Mouse (Mus musculus): ENCODE data around the gene Thnsl2. TPM values are rescaled to one million over a fixed set of nuclear protein-coding genes. Genes with fewer than 3 reads are reported as not detected.
A peak's percentile ranks its signal among the peaks of the same experiment; 100 is the strongest.

The Thnsl2 gene
- total and polyA plus RNA-seq, 3 experiments = 0.08 to 0.21 TPM; not detected in 1

GRCm38 (mm10) chr6:71172812-71173580 is 28.8 kb upstream of the Thnsl2 start:
- Histone ChIP-seq H3K4me3 (ENCODE audit: control insufficient read depth in 1 of 2, insufficient read depth in 1 of 2, low read depth in 2 of 2, low read length in 2 of 2) (no peak overlapping the region), H3K4me1 (ENCODE audit: control insufficient read depth in 1 of 2, insufficient read depth in 2 of 2, low read length in 2 of 2) (no peaks in the 10 kb centered on the region)
- TF ChIP-seq ZMIZ1 (IDR thresholded peaks at IDR 0.05; ENCODE audit: low read depth, low read length) (no peak), POLR2AphosphoS5 (IDR thresholded peaks at IDR 0.05; ENCODE audit: borderline replicate concordance, low read depth, low read length) (no peak), UBTF (IDR thresholded peaks at IDR 0.05; ENCODE audit: borderline replicate concordance, insufficient read depth, low read depth, low read length) (no peak), BHLHE40 (IDR thresholded peaks at IDR 0.05; ENCODE audit: borderline replicate concordance, low read depth, low read length) (no peak), CHD1 (IDR thresholded peaks at IDR 0.05; ENCODE audit: low read depth, low read length) (no peak), MXI1 (IDR thresholded peaks at IDR 0.05; ENCODE audit: low read depth, low read length) (no peak), MYC (IDR thresholded peaks at IDR 0.05; ENCODE audit: low read depth, low read length) (no peak), USF2 (IDR thresholded peaks at IDR 0.05; ENCODE audit: borderline replicate concordance in 1 of 2, insufficient read depth in 1 of 2, low read depth in 1 of 2, low read length in 2 of 2) (no peak), NELFE (IDR thresholded peaks at IDR 0.05; ENCODE audit: low read depth, low read length) (no peak), HCFC1 (IDR thresholded peaks at IDR 0.05; ENCODE audit: low read depth, low read length) (no peak), MYB (IDR thresholded peaks at IDR 0.05; ENCODE audit: low read depth, low read length) (no peak), MAFK (IDR thresholded peaks at IDR 0.05; ENCODE audit: borderline replicate concordance, low read depth, low read length) (no peak), CHD2 (IDR thresholded peaks at IDR 0.05; ENCODE audit: low read length) (no peak), CTCF (IDR thresholded peaks at IDR 0.05 in 2 of 3, conservative IDR thresholded peaks at IDR 0.05 in 1 of 3; ENCODE audit: control insufficient read depth in 1 of 3, insufficient read depth in 1 of 3, low read depth in 2 of 3, low read length in 3 of 3, poor library complexity in 1 of 3, severe bottlenecking in 1 of 3) (no peak), ZNF384 (IDR thresholded peaks at IDR 0.05; ENCODE audit: low read depth, low read length) (no peak), ZC3H11A (IDR thresholded peaks at IDR 0.05; ENCODE audit: low read depth, low read length) (no peak), USF1 (IDR thresholded peaks at IDR 0.05; ENCODE audit: low read depth, low read length) (no peak)

GRCm38 (mm10) chr6:71166551-71167169 is 22.4 kb upstream of the Thnsl2 start:
- H3K79me2 ChIP-seq (ENCODE audit: control insufficient read depth, insufficient read depth, low read length, poor library complexity) = no peaks in the 10 kb centered on the region
- H3K9me3 ChIP-seq (replicated peaks; ENCODE audit: insufficient read depth, low read length) = no peaks in the 10 kb centered on the region
- H3K27ac ChIP-seq (ENCODE audit: control insufficient read depth, low read depth, low read length) = no peak overlapping the region
- H3K27me3 ChIP-seq (ENCODE audit: control insufficient read depth in 1 of 2, insufficient read depth in 2 of 2, low read length in 2 of 2) = no peaks in the 10 kb centered on the region; a peak in 2 of 4 replicates
- no peak overlapping the region for H3K9ac ChIP-seq (ENCODE audit: control insufficient read depth, low read depth, low read length, poor library complexity, severe bottlenecking)
- H3K36me3 ChIP-seq (ENCODE audit: control insufficient read depth in 1 of 2, insufficient read depth in 2 of 2, low read length in 2 of 2) = no peaks in the 10 kb centered on the region
- H3K4me3 ChIP-seq (ENCODE audit: control insufficient read depth in 1 of 2, insufficient read depth in 1 of 2, low read depth in 2 of 2, low read length in 2 of 2) = no peak overlapping the region
- H3K4me1 ChIP-seq (ENCODE audit: control insufficient read depth in 1 of 2, insufficient read depth in 2 of 2, low read length in 2 of 2) = no peaks in the 10 kb centered on the region; a peak in 1 of 4 replicates
- peak; percentile 68 for DNase-seq (ENCODE audit: low read depth, low spot score)
- TF ChIP-seq RAD21 (IDR thresholded peaks at IDR 0.05; ENCODE audit: low read depth, low read length) (peak; percentile 96), TBP (IDR thresholded peaks at IDR 0.05; ENCODE audit: low read depth, low read length) (no peak), SIN3A (IDR thresholded peaks at IDR 0.05; ENCODE audit: low read length) (0 out of 2 replicates have a peak, but pooled peaks have one; percentile 30), TCF12 (IDR thresholded peaks at IDR 0.05; ENCODE audit: low read depth, low read length) (no peak), CTCF (IDR thresholded peaks at IDR 0.05 in 2 of 3, conservative IDR thresholded peaks at IDR 0.05 in 1 of 3; ENCODE audit: control insufficient read depth in 1 of 3, insufficient read depth in 1 of 3, low read depth in 2 of 3, low read length in 3 of 3, poor library complexity in 1 of 3, severe bottlenecking in 1 of 3) (peak; percentile 45 to 89 (median 46)), ZC3H11A (IDR thresholded peaks at IDR 0.05; ENCODE audit: low read depth, low read length) (peak; percentile 90), SMC3 (IDR thresholded peaks at IDR 0.05; ENCODE audit: low read depth, low read length) (peak; percentile 95), GABPA (IDR thresholded peaks at IDR 0.05; ENCODE audit: low read depth, low read length) (no peak), JUND (IDR thresholded peaks at IDR 0.05; ENCODE audit: low read depth, low read length) (no peak), POLR2A (IDR thresholded peaks at IDR 0.05; ENCODE audit: control insufficient read depth in 1 of 2, insufficient read depth in 1 of 2, low read depth in 1 of 2, low read length in 2 of 2, poor library complexity in 1 of 2) (no peak), USF1 (IDR thresholded peaks at IDR 0.05; ENCODE audit: low read depth, low read length) (peak; percentile 37; the same call in 1 of the 2 replicates)

More at GRCm38 (mm10) chr6:71172812-71173580, 28.8 kb upstream of the Thnsl2 start:
- no peak for DNase-seq (ENCODE audit: low read depth, low spot score)
- H3K36me3 ChIP-seq (ENCODE audit: control insufficient read depth in 1 of 2, insufficient read depth in 2 of 2, low read length in 2 of 2) = no peaks in the 10 kb centered on the region
- no peaks in the 10 kb centered on the region; the same call in 1 of the 2 replicates for H3K9me3 ChIP-seq (replicated peaks; ENCODE audit: insufficient read depth, low read length)
- no peaks in the 10 kb centered on the region for H3K79me2 ChIP-seq (ENCODE audit: control insufficient read depth, insufficient read depth, low read length, poor library complexity)
- no peak overlapping the region for H3K27ac ChIP-seq (ENCODE audit: control insufficient read depth, low read depth, low read length)
- no peak overlapping the region for H3K9ac ChIP-seq (ENCODE audit: control insufficient read depth, low read depth, low read length, poor library complexity, severe bottlenecking)
- no peaks in the 10 kb centered on the region; a peak in 1 of 4 replicates for H3K27me3 ChIP-seq (ENCODE audit: control insufficient read depth in 1 of 2, insufficient read depth in 2 of 2, low read length in 2 of 2)

Data from MEL (cell line).